Mouse (Mus musculus) midbrain, embryonic 14.5 days (tissue): ENCODE data around the gene Erg. TPM values are rescaled to one million over a fixed set of nuclear protein-coding genes. Genes with fewer than 3 reads are reported as not detected.

Experiments used
- ATAC-seq: fragments of 200-750 bp; cut with Nextera tagmentation; 2 replicates; pipeline ENCODE4 v1.8.0; 2017; ENCODE audit warnings: moderate number of reproducible peaks, moderate library complexity; ENCODE audit not compliant: low FRiP score, low TSS enrichment
- DNase-seq: peaks from one replicate; pipeline ENCODE4 v3.0.0-alpha.2; 2015
- H3K27ac ChIP-seq: fragments of 300-500 bp; sonication (generic); replicated peaks from 2 replicates; pipeline ENCODE4 v1.5.1; 2014; ENCODE audit warnings: mild to moderate bottlenecking, low read depth, low read length, moderate library complexity
- H3K27me3 ChIP-seq: fragments of 300-500 bp; sonication (generic); 2 replicates; pipeline ENCODE4 v1.6.1; 2014; ENCODE audit warnings: low read length, control low read depth, mixed read lengths; ENCODE audit not compliant: control insufficient read depth, insufficient read depth
- H3K36me3 ChIP-seq: fragments of 300-500 bp; sonication (generic); 2 replicates; pipeline ENCODE4 v1.6.1; 2014; ENCODE audit warnings: low read length, control low read depth; ENCODE audit not compliant: control insufficient read depth, insufficient read depth
- H3K4me1 ChIP-seq: fragments of 300-500 bp; sonication (generic); 2 replicates; pipeline ENCODE4 v1.6.1; 2014; ENCODE audit warnings: mild to moderate bottlenecking, antibody characterized with exemption, low read length, control low read depth; ENCODE audit not compliant: control insufficient read depth, insufficient read depth
- H3K4me2 ChIP-seq: fragments of 300-500 bp; sonication (generic); 2 replicates; pipeline ENCODE4 v1.6.1; 2014; ENCODE audit warnings: mild to moderate bottlenecking, low read length, moderate library complexity
- H3K4me3 ChIP-seq: fragments of 300-500 bp; sonication (generic); replicated peaks from 2 replicates; pipeline ENCODE4 v1.5.1; 2014; ENCODE audit warnings: low read depth, low read length
- H3K9ac ChIP-seq: fragments of 300-500 bp; sonication (generic); replicated peaks from 2 replicates; pipeline ENCODE4 v1.6.1; 2014; ENCODE audit warnings: mild to moderate bottlenecking, low read length, moderate library complexity
- H3K9me3 ChIP-seq: fragments of 300-500 bp; sonication (generic); 2 replicates; pipeline ENCODE4 v1.6.1; 2016; ENCODE audit warnings: low read length, control low read depth, mixed read lengths; ENCODE audit not compliant: control insufficient read depth
- WGBS: fragments of 180-500 bp; shearing (Covaris S2); extraction: QIAGEN DNeasy Blood & Tissue Kit; methylation state at CpG from one replicate; pipeline ENCODE4 v1.1.7; 2014; 5-methylcytosine and 5-hydroxymethylcytosine counted together
- polyA plus RNA-seq: library from polyadenylated mRNA; unstranded; fragments of >200 nt; fragmentation: Nextera tagmentation; extraction: Ambion mirVana; gene quantifications from 2 replicates; pipeline ENCODE4 v1.2.1, GENCODE M21; 2014

The Erg gene
- polyA plus RNA-seq, 1 experiment from 2014 or later: 1.3 TPM

DNA sequence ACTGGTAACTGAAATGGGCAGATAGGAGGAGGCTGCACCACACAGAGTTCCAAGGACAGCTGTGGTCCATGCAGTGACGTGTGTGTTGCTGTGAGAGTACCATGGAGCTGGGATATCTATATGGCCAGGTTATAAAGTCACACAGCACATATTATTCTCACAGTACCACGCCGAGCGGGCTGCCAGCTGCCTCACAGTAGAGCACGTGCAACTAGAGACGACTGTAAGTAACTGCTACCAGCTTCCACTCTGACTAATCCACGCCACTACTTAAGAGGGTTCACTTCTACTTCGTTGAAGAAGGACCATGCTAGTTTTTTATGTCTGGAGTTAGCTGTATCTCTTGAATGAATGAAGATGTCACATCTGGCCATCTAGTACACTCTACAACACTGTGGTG, 66.9 kb downstream of the Erg start:
- no peak overlapping the region for H3K27ac ChIP-seq
- H3K4me3 ChIP-seq: no peak overlapping the region
- no peaks in the 10 kb centered on the region for H3K36me3 ChIP-seq
- H3K4me1 ChIP-seq: no peaks in the 10 kb centered on the region
- 76% methylated on average over 8 of the region's 8 CpGs for WGBS
- ATAC-seq: no peak
- no peak overlapping the region for H3K4me2 ChIP-seq
- no peaks in the 10 kb centered on the region for H3K27me3 ChIP-seq
- no peak overlapping the region for H3K9ac ChIP-seq
- H3K9me3 ChIP-seq: no peaks in the 10 kb centered on the region
- DNase-seq: no peak

DNA sequence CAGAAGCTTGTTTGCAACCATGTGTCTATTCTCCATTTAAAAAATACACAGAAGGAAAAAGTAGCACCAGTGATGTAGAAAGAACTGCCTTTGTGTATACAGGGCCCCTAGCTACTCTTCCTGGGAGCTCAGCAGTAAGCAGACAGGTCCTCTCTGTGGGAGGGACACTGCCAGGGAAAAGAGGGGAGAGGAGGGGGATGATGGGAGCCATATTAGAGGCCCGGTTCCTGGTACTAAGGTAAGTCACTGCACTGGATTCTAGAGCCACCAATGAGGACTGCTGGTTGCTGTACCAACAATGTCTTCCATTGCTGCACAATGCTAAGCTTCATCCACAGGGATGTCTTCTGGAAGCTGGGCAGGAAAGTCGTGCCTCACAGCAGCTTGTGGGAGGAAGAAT, 80.3 kb downstream of the Erg start:
- Histone ChIP-seq H3K36me3 (no peaks in the 10 kb centered on the region), H3K4me3 (no peak overlapping the region), H3K27me3 (no peaks in the 10 kb centered on the region), H3K4me2 (no peak overlapping the region), H3K4me1 (no peaks in the 10 kb centered on the region), H3K9ac (no peak overlapping the region), H3K9me3 (no peaks in the 10 kb centered on the region), H3K27ac (no peak overlapping the region)
- 66% methylated on average over 2 of the region's 2 CpGs for WGBS
- no peak for ATAC-seq
- DNase-seq: no peak

DNA sequence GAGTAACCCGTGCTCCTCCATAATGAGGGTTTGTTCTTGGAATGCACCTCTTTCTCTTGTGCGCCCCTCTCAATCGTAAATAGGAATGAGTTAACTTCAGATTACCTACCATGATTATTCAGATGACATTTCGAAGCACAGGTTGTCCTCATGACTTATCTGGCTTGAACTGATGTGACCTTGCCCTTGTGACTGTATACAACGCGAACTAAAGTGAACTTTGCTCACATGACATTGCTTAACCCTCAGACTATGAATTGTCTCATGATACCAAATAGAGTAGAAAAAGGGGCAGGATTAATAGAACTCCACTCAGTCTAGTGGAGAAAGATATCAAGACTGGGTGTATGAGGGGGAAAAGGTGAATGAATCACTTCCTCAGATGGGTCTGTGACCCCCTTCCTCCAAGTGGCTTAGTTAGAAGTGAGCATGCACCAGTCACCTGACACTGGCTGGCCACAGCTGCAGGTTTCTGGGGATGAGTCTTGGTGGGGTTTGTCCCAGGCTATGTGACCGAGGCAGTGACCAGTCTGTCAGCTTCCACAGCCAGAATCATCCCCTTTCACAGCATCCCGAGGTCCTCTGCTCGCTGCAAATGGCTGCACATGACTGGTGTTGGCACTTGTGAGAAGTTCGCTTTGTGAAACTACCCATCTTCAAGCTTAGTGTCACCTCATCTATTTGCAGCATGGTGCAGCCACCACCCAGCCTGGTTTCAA, 89.7 kb downstream of the Erg start:
- H3K4me3 ChIP-seq: no peak overlapping the region
- H3K27me3 ChIP-seq: no peaks in the 10 kb centered on the region
- no peaks in the 10 kb centered on the region for H3K4me1 ChIP-seq
- H3K36me3 ChIP-seq: no peaks in the 10 kb centered on the region
- H3K27ac ChIP-seq: no peak overlapping the region
- H3K9ac ChIP-seq: no peak overlapping the region
- no peaks in the 10 kb centered on the region for H3K9me3 ChIP-seq
- WGBS: 90% methylated on average over 10 of the region's 10 CpGs
- ATAC-seq: no peak
- no peak for DNase-seq
- no peak overlapping the region for H3K4me2 ChIP-seq

DNA sequence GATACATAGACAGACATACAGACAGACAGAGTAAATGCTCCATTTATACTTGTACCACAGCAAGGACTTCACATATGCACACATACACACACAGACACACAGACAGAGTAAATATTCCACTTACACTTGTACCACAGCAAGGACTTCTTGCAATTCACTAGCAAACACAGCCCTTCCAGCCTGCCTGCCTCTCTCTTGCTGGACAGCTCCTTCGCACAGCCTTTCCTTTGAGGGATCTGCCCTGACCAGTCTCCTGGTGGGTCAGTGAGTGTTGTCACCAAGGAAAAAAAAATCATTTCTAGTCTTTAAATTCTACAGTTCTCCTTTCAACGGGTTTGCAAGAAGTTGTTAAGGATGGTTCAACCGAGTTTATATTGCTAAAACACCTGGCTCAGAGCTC, 92.3 kb downstream of the Erg start:
- H3K9ac ChIP-seq: no peak overlapping the region
- H3K4me2 ChIP-seq: no peak overlapping the region
- H3K27ac ChIP-seq: no peak overlapping the region
- ATAC-seq (no peak), DNase-seq (no peak)
- no peaks in the 10 kb centered on the region for H3K9me3 ChIP-seq
- WGBS: 67% methylated on average over 3 of the region's 3 CpGs
- H3K4me1 ChIP-seq: no peaks in the 10 kb centered on the region
- H3K36me3 ChIP-seq: no peaks in the 10 kb centered on the region
- no peaks in the 10 kb centered on the region for H3K27me3 ChIP-seq
- no peak overlapping the region for H3K4me3 ChIP-seq

DNA sequence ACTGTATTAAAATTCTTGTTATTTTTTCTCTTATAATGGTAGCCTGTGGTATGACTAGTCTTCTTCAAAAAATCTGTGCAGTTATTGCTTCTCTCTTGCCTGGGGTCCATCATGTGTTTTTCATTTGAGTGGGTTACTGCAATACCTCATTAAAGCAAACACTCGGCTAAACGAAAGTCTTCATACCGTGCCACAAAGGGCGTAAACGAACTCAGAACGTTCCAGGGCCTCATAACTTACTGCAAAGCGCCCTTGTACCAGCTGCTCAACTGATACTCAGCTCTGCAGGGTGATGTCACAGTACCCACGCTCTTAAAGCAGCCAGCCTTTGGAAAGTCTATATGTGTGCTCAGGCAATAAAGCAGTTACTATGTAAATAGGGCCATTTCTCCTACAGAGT, 93.1 kb downstream of the Erg start:
- WGBS: 83% methylated on average over 8 of the region's 8 CpGs
- H3K27me3 ChIP-seq: no peaks in the 10 kb centered on the region
- DNase-seq (no peak), ATAC-seq (no peak)
- no peak overlapping the region for H3K9ac ChIP-seq
- H3K27ac ChIP-seq: no peak overlapping the region
- no peaks in the 10 kb centered on the region for H3K9me3 ChIP-seq
- no peaks in the 10 kb centered on the region for H3K36me3 ChIP-seq
- H3K4me1 ChIP-seq: no peaks in the 10 kb centered on the region
- no peak overlapping the region for H3K4me2 ChIP-seq
- no peak overlapping the region for H3K4me3 ChIP-seq

DNA sequence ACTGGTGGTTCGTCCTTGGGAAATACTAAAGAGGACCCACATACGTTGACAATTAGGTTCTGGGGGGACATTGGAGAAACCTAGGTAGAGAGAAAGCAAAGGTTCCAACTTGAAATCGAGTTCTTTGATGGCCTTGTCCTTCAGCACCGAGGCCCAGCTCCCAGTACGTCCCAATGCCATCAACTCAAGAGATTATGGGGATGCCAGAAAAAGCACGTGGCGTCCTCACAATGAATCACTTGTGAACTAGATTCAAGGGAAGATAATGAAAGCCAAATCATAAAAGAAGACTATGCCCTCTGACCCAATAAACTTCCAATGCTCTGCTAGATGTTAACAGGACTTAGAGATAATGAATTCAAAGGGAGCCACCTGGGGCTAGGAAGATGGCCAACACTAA, 94.2 kb downstream of the Erg start:
- no peak for ATAC-seq
- H3K27me3 ChIP-seq: no peaks in the 10 kb centered on the region
- WGBS: 84% methylated on average over 7 of the region's 7 CpGs

DNA sequence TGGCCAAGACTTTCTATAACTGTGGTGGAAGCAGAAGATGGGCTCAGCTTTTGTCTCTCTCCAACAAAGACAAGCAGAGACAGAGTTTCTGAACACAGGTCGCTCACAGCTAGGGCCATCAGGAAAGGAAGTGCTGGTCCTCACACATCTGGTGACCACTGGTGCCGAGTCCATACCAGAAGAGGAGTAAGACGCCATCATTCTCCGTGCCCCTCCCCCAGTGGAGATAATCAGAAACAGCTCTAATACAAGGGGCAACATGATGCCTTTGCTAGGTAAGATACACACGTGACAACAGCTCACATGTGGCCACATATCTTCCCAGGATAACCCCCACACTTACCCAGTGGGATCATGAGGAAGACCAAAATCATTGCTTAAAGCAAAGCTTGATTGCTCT, 96.0 kb downstream of the Erg start:
- no peak overlapping the region for H3K4me3 ChIP-seq
- H3K4me1 ChIP-seq: no peaks in the 10 kb centered on the region
- no peaks in the 10 kb centered on the region for H3K27me3 ChIP-seq
- 80% methylated on average over 5 of the region's 5 CpGs for WGBS
- no peak overlapping the region for H3K27ac ChIP-seq
- no peak overlapping the region for H3K4me2 ChIP-seq
- no peak overlapping the region for H3K9ac ChIP-seq
- no peaks in the 10 kb centered on the region for H3K36me3 ChIP-seq
- H3K9me3 ChIP-seq: no peaks in the 10 kb centered on the region
- no peak for DNase-seq
- ATAC-seq: no peak

More for the DNA sequence above, 94.2 kb downstream of the Erg start:
- H3K9ac ChIP-seq: no peak overlapping the region
- no peaks in the 10 kb centered on the region for H3K9me3 ChIP-seq
- H3K36me3 ChIP-seq: no peaks in the 10 kb centered on the region
- no peaks in the 10 kb centered on the region for H3K4me1 ChIP-seq
- H3K27ac ChIP-seq: no peak overlapping the region
- H3K4me2 ChIP-seq: no peak overlapping the region
- H3K4me3 ChIP-seq: no peak overlapping the region
- DNase-seq: no peak

DNA sequence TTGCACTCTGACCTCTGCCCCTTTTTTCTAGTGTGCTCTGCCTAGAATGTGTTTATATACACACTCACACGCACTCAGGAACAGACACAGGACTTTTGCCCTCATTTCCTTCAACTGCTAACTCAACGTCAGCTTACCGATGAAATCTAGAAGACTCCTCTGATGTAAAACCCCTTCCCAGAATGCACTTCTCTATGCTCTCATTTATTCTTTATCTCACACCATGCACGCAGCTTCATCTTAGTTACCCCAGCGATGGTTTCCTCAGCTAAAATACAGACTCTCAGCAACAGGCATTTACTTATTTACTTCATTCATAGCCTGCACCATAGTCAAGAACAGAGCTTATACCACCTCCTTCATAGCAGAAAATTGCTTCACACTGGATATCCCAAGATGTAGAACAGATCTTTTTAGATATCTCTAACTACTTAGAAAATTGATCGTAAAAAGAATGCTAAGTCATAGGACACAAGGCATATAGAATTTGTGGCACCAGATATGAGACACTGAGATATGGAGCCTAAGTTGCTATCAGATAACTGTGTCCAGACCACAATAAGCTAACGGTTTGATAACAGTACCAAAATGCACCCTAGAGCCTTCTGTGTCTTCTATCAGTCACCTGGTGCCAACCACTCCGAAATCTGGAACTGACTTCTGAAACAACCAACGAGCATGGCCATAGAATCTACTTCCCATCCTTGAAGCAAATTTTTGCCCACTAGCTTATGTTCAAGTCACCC, 98.6 kb downstream of the Erg start:
- Histone ChIP-seq H3K4me2 (no peak overlapping the region), H3K9ac (no peak overlapping the region), H3K9me3 (no peaks in the 10 kb centered on the region), H3K4me3 (no peak overlapping the region), H3K36me3 (no peaks in the 10 kb centered on the region), H3K4me1 (no peaks in the 10 kb centered on the region), H3K27ac (no peak overlapping the region), H3K27me3 (no peaks in the 10 kb centered on the region)
- ATAC-seq (no peak), DNase-seq (no peak)
- 90% methylated on average over 9 of the region's 9 CpGs for WGBS

DNA sequence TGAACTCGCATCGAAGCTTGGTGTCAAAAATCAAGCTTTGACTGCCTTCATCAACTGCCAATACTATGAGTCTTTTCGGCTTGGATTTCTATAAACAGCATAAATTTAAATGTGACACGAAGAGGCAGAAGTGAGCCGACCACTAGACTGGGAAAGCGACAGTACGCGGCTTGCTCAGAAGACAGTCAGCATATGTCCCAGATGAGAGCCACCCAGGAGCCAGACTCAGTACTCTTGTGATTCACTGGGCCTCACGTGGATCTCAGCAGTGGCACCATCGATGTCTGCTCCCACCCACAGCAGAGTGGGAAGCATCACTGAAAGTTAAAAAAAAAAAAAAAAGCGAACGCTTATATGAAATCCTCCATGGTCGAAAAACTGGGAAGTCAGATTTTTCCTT, 105.2 kb downstream of the Erg start:
- H3K4me2 ChIP-seq: no peak overlapping the region
- DNase-seq: no peak
- H3K27ac ChIP-seq: no peak overlapping the region
- H3K4me1 ChIP-seq: no peaks in the 10 kb centered on the region
- WGBS: 95% methylated on average over 13 of the region's 13 CpGs
- H3K9me3 ChIP-seq: no peaks in the 10 kb centered on the region
- H3K36me3 ChIP-seq: no peaks in the 10 kb centered on the region
- no peak overlapping the region for H3K9ac ChIP-seq
- no peak for ATAC-seq
- H3K27me3 ChIP-seq: no peaks in the 10 kb centered on the region
- no peak overlapping the region for H3K4me3 ChIP-seq
